Mouse (Mus musculus) CD4-positive helper T cell, adult 2 months (primary cell): ENCODE measurements around the gene Pde4b.
"Not testable (repeated sequence)": the region's sequence is repeated elsewhere in the genome, so short reads cannot be mapped to it uniquely, and the experiment has no call there.

Experiments
- DNase-seq: peaks from one replicate; pipeline ENCODE4 v3.0.0-alpha.2; 2012; ENCODE audit warnings: low read depth, missing footprints, low spot score

Gene Pde4b

DNA sequence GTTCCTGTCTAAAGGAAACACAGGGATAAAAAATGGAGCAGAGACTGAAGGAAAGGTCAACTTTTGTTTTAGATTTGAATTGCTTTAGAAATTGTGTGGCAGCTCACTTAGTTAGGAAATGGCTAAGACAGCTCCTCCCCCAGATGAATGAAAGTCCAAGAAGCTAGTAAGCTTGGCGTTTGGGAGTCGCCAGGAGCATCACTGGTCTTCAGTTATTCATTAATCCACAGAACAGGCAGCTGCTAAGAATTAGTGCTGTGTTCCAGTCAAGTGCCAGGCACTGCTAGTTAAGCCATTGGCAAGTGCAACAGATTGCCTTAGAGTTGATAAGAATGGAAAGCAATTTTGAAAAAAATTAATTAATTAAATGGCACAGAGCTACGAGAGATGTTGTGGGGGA is 390.8 kb downstream of the Pde4b start:
- no peak for DNase-seq

DNA sequence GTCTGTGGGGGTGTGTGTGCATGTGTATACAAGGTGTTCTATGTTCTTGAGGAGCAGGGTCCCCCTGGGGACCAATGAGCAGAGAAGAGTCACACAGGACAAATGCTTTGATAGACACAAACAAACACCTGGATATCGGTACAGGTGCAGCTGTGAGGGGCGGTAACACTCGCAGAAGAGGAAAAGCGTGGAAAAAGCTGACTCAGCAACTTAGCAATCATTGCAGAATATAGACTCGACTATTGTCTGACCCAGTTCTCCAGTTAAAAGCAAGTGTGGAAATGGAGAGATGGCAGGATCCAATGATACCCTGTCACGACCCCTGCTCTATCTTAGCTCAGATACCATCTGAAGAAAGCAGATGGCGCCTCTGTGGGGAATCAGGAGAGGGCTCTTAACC is 391.5 kb downstream of the Pde4b start:
- no peak for DNase-seq

DNA sequence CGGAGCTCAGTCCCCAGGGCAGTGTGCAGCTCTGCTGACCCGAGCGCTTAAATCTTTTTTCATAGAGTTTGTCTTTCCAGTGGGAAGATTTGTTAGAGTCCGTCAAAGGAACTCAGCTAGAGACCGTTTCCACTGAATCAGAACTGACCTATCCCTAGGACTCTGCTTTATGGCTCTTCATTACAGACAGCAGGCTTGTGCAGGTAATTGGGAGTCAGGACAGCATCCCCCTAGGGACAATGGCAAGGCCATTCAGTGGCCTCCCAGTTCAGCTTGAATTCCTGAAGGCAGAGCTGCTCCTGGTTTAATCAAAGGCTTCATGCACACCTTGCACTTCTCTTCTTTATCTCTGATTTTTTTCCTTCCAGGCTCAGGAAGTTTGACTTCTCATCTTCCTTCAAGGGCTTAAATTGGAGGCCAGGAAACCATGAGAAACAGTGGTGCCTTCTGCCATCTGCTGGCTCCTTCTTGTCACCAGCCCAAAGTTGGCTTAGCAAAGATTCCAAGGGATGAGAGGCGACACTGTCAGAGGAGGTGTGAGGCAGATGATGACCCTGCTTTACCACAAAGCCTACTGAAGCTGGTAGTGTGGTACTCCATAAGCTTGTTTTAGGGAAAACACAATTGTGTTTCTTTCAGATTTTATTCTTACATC is 393.6 kb downstream of the Pde4b start:
- no peak for DNase-seq

DNA sequence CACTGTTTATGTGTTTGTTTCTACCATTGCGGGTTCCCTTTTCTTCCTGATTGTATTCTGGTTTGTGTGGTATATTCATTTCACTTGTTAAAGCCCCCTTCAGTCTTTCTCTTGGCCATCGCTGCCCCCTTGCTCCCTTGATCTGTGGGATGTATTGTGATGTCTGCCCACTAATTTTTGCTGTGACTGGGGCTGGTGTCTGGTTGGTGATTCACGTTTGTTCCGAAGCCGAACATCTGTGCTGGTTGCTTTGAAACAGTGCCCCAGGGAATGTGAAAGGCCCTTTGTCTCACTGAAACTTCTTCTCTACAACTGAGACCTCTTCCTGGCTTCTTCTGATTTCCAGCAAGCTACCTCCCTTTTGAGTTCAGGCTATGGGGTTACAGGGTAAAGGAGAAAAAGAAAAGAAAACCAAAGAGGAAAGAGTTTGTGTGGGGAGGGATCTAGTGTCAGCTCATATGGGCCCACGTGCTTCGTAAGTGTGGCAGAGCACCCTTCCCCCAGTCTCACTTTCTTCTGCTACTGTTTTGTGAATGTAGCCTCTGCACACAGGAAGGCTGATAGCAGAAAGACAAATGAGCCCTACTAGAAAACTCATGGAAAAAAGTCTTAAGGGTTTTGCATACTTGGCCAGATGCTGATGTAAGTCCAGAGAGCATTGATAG is 396.1 kb downstream of the Pde4b start:
- DNase-seq = no peak

DNA sequence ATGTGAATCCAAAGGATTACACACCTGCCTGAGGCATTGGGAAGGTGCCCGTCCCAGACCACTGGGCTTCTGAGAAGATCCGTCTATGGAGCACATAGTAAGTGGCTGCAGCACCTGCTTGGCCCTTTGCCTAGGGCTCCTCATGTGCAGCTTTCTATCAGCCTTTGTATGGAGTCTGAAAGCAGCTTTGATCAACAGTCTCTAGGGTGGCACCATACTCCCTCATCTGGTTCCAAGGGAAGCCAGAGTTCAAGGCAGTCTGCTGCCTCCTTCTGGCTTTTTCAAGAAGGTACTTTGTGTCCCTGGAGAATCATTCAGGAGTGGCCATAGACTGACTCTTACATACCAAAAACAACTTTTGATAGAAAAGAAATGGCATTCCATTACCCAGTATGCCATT is 397.4 kb downstream of the Pde4b start:
- no peak for DNase-seq

DNA sequence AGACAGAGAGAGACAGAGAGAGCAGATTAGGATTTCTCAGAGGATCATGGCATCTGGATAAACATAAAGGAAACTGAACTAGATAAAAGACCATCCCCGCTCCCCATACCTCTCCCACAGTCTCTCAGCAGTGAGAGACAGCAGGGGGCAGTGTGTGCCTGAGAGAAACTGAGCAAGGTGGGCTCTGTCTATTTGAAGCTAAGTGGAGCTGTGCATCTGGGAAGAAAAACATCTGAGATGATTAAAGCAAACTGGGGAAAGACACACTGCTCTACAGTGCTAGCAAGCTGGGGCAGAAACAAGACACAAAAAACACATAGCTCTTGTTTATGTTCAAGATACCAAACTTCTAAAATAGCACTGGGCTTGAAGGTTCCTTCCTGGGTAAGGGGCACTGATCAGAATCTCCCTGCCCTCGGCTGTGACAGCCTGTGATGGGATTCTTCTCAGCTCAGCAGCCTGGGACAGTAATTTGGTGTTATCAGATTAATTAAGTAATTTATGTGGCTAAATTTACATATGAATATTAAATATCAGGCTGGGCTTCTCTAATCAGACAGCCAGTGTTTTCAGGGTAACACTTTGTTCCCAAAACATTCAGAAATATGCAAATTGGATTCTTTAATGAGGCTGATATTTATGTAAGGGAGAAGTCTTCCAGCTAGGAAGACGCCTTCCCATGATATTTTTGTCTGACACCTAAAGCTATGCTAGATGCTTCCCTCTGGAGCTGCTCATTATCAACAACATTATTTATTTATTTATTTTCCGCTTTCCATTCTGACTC is 399.0 kb downstream of the Pde4b start:
- DNase-seq = peak; percentile 29

DNA sequence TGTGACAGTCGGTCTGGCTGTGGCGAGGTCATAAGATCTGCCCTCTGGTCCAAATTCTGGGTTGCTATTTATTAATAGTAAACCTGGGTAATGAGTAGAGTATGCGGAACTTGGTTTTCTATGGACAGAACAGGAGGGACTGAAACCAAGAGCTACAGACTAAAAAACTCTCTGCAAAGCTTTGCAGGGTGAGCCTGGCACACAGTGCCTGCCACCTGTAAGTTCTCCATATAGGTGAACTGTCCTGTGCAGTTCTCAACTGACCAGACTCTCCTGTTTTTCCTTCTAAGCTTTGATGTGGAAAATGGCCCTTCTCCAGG is 399.5 kb downstream of the Pde4b start:
- DNase-seq = no peak

DNA sequence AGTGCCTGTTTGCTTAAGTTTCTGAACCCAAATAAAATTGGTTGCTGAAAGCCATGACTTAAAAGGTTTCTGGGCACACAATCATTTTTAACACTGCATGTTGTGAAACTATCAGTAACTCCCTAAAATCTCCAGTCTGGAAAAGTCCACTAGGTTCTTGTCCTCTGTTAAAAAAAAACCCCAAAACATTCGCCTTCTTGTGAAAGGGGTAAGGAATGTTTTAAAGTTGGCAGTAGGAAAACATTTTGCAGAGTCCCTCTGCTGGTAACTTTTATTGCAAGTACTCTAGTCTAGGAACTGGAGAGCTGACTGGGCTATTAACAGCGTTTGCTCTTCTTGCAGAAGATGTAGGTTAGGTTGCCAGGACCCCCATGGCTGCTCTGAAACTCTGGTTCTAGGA is 400.7 kb downstream of the Pde4b start:
- DNase-seq = no peak

DNA sequence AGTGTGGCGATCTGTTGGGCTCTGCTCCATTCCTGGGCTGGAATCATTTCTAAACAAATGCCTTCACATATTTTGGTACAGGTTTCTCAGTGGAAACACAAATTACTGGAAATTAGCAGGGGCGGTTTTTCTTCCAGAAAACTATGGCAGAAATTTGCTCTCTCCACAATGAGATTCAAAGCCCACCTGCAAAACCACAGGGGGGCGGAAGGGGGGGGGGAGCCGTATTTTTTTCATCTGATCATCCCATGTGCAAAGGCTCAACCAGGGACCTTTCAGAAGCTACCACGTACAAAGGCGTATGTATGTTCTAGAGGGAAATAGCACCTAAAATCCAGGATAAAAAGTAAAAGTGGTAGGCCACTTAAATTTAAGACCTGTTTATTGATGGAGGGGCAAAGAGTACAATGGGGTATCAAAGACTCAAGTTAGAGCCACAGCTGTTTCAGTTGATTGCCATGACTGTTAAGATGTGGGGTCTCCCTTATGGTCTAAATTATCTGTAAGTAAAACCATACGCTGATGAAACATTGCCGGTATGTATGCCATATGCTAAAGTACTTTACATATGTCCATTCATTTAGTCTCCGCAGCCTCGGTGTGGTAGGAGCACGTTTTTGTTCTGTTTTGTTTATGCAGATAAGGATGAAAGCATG is 404.3 kb downstream of the Pde4b start:
- DNase-seq = no peak

DNA sequence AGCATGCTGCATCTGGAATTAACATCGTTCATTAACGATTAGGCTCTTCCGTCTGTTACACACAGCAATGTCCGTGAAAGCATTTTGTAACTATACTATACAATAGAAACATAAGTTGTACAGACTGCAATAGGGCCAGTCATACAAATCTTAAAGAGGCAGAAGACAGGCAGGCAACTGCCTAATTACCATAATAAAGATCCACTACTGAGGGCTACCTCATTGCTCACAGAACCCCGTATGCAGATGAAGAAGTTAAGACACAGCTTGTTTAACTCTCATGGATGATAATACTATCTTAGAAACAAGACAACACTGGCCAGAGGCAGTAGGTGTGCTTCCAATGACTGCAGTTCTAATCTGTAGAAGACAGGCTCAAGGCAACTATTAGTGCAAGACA is 405.6 kb downstream of the Pde4b start:
- DNase-seq = no peak

DNA sequence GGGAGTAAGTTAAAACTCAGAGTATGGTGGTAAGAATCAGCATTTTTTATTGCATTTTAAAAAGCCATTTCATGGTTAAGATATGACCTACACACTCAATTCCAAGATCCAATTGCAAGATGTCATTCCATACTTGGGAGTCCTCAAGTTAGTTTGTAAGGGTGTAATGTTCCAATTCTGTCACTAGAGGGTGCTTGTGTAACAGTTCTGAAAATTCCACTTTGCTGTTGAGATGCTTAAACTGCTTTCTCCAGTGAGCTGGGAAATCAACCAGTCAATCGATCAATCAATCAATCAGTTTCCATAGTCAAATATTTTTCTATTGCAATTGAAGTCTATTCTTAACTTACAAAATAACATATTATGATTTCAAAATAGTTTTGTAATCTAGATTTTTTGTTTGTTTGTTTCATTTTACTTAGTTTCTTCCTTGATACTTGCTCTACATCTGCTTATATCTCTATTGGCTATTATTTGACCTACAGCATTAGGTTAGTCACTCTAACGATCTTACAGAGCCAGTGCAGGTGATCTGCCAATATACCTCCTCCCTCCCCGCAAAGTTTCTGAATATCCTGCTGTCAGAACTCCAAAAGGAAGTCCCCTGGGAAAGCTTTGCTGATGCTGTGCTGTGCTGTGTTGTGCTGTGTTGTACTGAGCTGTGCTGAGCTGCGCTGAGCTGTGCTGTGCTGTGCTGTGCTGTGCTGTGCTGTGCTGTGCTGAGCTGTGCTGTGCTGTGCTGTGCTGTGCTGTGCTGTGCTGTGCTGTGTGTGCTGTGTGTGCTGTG is 406.2 kb downstream of the Pde4b start:
- peak; percentile 68 for DNase-seq

DNA sequence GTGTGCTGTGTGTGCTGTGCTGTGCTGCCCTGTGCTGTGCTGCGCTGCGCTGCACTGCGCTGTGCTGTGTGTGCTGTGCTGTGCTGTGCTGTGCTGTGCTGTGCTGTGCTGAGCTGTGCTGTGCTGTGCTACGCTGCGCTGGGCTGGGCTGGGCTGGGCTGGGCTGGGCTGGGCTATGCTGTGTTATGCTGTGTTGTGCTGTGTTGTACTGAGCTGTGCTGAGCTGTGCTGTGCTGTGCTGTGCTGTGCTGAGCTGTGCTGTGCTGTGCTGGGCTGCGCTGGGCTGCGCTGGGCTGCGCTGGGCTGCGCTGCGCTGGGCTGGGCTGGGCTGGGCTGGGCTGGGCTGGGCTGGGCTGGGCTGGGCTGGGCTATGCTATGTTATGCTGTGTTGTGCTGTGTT is 406.9 kb downstream of the Pde4b start:
- not testable (repeated sequence) for DNase-seq

DNA sequence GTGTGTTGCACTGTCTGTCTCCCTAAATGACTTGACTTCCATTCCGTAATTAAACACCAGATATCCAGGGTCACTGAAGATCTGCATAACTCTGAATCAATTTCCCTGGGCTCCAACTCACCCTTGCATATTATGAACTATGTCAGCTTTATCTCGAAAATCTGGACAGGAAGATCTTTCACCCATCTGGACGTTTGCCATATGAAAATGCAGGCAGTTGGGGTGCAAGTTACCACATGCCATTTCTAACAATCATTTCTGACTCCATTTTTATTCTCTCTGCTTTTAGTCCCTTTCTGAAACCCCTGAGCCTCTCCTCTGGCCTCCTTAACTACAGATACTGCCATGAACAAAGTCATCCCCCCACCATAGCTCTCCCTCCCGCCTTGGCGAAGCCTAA is 407.7 kb downstream of the Pde4b start:
- DNase-seq = no peak

DNA sequence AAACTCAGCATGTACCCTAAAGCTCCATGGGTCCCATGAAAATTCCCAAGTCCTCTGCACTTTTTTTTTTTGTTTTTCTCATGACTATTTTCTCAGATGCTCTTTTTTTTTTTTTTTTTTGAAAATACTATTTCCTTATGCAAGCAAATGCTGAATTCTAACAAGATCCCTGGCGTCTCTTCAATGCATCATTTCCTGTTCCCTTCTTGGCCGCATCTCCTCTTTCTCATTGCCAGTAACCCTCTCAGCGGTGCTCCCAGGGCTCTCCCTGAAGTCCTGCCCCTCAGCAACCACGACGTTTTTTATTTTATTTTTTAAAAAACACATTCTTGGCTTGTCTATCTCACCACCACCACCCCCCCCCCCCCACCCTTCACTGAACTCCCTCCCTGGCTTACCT is 408.1 kb downstream of the Pde4b start:
- DNase-seq = no peak

DNA sequence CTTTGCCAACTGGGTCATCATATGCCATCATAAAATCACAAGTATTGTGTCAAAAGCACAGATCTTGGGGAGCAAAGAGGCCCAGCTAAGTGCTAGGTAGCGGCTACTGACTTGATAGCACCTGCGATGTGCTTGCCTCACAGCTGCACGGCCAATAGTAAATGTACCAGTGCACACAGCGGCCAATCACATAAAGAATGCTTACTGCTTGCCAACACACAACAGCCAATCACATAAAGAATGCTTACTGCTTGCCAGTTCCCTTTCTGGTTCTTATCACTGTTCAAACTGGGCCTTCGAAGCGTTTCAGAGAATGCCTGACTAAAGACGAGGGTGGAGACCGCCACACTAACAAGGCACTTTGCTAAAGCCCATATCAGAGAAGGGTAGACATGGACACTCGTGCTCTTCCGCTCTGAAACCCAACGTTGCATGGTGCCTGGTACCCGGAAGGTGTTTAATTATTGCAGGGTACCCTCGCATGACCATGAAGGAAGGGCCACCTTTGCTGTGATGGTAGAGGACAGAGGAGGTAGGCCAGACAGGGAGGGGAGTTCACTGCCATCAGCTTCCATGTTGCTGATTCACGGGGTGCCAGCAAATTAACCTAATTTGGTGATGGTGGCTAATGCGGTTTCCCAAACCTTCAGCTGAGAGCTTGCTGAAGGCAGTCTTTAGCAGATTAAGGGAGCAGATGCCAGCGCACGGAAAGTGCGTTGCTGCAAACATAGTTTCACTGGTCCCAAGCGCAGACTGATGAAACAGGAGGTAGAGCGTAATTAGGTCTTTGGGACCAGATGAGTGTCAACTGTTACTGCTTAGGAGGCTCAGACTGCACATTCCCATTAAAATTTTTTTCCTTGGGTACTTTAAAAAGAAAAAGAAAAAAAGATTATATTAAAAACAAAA is 409.2 kb downstream of the Pde4b start:
- DNase-seq = no peak

DNA sequence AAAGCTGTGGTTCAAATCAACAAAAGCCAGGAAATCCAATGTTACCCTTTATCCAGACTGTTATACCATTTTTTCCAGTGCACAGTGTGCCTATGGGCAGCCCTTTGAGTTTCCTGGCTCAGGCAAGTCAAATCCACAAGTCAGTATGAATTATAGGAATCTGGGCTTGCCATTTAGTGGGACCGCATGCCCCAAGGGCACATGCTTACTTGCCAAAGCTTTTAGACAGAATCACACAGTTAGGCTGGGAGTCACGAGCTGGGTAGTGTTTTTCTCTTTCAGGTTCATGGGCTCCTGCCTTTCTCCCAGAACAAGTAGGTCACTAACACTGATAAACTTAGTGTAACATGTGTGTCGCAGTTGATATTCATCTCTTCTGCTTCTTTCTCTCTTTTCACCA is 409.9 kb downstream of the Pde4b start:
- DNase-seq = no peak

DNA sequence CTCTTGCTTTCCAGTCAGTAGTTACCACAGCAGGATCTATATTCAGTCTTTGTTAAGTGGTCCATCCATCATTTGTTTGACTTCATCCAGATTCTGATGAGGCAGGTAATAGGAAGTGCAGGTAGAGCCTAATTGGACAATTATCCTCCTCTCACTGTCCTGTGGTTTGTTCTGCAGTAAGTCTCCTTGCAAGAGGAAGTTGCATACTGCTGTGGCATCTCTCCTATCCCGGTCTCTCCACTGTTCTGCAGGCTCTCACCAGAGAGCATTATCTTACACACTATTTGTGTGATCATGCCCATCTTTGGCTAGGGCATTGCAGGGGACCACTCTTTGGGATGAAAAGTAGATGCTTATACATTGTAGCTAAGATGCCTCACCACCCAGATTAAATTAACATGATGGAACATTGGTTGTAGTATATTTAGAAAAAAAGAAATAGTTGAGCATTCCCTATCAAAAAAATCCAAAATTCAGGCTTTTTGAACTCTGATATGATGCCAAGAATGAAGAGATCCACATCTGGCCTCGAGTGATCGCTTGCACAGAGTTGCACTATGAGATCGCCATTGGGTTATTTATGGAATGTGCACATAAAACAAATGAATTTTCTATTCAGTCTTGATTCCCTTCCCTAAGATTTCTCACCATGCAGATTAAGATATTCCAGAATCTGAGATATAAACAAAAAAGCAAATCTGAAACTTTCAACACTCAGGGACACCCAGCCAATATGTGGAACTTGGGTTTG is 411.0 kb downstream of the Pde4b start:
- DNase-seq = no peak

DNA sequence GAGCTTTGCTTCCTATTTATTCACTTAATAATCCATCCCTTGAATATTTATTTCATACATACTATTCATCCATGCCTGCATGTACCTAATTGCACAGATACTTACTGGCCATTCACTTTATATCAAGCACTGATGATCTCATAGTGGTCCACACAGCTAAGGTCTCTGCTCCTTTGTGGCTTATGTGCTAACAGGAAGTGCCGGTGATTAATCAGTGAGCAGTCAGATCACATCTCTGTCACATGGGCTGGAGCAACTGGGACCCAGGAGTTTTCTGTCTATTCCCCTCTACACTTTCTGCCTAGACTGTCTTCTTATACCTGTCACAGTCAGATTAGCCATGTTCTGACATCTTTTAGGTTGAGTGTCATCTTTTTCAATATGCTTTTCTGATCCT is 411.6 kb downstream of the Pde4b start:
- no peak for DNase-seq

DNA sequence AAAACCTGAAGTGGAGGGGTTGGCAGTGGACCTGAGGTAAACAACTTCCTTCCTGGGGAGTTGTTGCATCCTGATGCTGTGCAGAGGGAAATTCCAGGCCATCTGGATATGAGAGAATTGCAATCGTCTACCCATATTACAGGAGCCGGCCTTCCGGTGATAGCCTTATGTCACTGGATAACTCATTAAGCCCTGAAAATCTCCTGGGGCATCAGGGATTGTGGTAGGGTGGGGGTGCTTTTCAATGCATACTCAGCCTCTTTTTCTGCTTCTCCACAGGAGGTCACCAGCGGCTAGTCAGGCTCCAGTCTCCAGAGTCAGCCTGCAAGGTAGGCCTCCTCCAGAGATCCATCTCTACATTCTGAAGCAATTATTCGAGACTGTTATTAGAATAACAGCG is 418.4 kb downstream of the Pde4b start:
- peak; percentile 29 for DNase-seq
